Mouse (Mus musculus): ENCODE results near the gene 4930518I15Rik. TPM values are rescaled to one million over a fixed set of nuclear protein-coding genes. Genes with fewer than 3 reads are reported as not detected.

4930518I15Rik gene
- total and polyA plus RNA-seq, 3 experiments = 0.23 to 0.60 TPM; not detected in 1

DNA sequence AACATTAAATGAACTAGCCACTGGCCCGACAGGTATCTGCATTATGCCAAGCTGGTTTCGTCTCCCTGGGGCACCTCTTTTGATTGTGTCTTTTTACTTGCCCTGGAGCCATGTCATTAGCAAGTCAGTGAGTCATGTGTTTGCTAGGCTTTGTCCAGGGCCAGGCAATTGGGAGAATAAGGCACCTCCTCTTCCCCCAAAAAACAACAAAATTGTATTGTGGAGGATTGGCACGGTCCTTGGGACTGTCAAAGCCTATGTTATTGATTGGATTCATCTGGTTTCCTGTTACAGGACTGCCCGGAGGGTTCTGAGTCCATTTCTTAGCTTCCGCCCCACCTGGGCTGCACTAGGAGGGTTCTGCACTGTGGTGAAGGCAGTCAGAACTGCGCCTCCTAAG, 10.1 kb downstream of the 4930518I15Rik start:
- H3K36me3 ChIP-seq (ENCODE audit: control insufficient read depth in 1 of 2, insufficient read depth in 2 of 2, low read length in 2 of 2) = peaks cover 12 to 23% of the 10 kb centered on the region in 2 experiments
- H3K27me3 ChIP-seq (ENCODE audit: control insufficient read depth in 1 of 2, insufficient read depth in 2 of 2, low read length in 2 of 2) = no peaks in the 10 kb centered on the region
- no peak overlapping the region for H3K27ac ChIP-seq (ENCODE audit: control insufficient read depth, low read depth, low read length)
- DNase-seq (ENCODE audit: low read depth, low spot score) = no peak
- H3K4me3 ChIP-seq (ENCODE audit: control insufficient read depth in 1 of 2, insufficient read depth in 1 of 2, low read depth in 2 of 2, low read length in 2 of 2) = no peak overlapping the region
- peaks cover 23% of the 10 kb centered on the region for H3K79me2 ChIP-seq (ENCODE audit: control insufficient read depth, insufficient read depth, low read length, poor library complexity)
- H3K4me1 ChIP-seq (ENCODE audit: control insufficient read depth in 1 of 2, insufficient read depth in 2 of 2, low read length in 2 of 2) = peaks cover under 1 to 14% of the 10 kb centered on the region in 2 experiments; a peak in 2 of 4 replicates
- H3K9ac ChIP-seq (ENCODE audit: control insufficient read depth, low read depth, low read length, poor library complexity, severe bottlenecking) = no peak overlapping the region
- no peaks in the 10 kb centered on the region for H3K9me3 ChIP-seq (replicated peaks; ENCODE audit: insufficient read depth, low read length)
- TF ChIP-seq MYB (IDR thresholded peaks at IDR 0.05; ENCODE audit: low read depth, low read length) = no peak
- no peak for TF ChIP-seq TCF12 (IDR thresholded peaks at IDR 0.05; ENCODE audit: low read depth, low read length)
- no peak for TF ChIP-seq SMC3 (IDR thresholded peaks at IDR 0.05; ENCODE audit: low read depth, low read length)
- TF ChIP-seq JUND (IDR thresholded peaks at IDR 0.05; ENCODE audit: low read depth, low read length) = no peak
- no peak for TF ChIP-seq ELF1 (IDR thresholded peaks at IDR 0.05; ENCODE audit: low read depth, low read length)
- TF ChIP-seq ZKSCAN1 (IDR thresholded peaks at IDR 0.05; ENCODE audit: low read depth, low read length) = no peak
- TF ChIP-seq HCFC1 (IDR thresholded peaks at IDR 0.05; ENCODE audit: low read depth, low read length) = no peak
- no peak for TF ChIP-seq ZC3H11A (IDR thresholded peaks at IDR 0.05; ENCODE audit: low read depth, low read length)

GRCm38 (mm10) chr2:156844715-156845114, 13.0 kb downstream of the 4930518I15Rik start:
- no peak overlapping the region for H3K4me3 ChIP-seq (ENCODE audit: control insufficient read depth in 1 of 2, insufficient read depth in 1 of 2, low read depth in 2 of 2, low read length in 2 of 2)
- no peak overlapping the region for H3K9ac ChIP-seq (ENCODE audit: control insufficient read depth, low read depth, low read length, poor library complexity, severe bottlenecking)
- peaks cover 44% of the 10 kb centered on the region for H3K79me2 ChIP-seq (ENCODE audit: control insufficient read depth, insufficient read depth, low read length, poor library complexity)
- no peak overlapping the region for H3K27ac ChIP-seq (ENCODE audit: control insufficient read depth, low read depth, low read length)
- peaks cover 3 to 16% of the 10 kb centered on the region in 2 experiments; a peak in 2 of 4 replicates for H3K4me1 ChIP-seq (ENCODE audit: control insufficient read depth in 1 of 2, insufficient read depth in 2 of 2, low read length in 2 of 2)
- TF ChIP-seq POLR2AphosphoS2 (IDR thresholded peaks at IDR 0.05; ENCODE audit: low read length) = no peak
- no peak for TF ChIP-seq MYB (IDR thresholded peaks at IDR 0.05; ENCODE audit: low read depth, low read length)
- TF ChIP-seq E2F4 (IDR thresholded peaks at IDR 0.05; ENCODE audit: borderline replicate concordance, low read depth, low read length) = no peak
- TF ChIP-seq RCOR1 (IDR thresholded peaks at IDR 0.05; ENCODE audit: low read depth, low read length) = no peak
- TF ChIP-seq MEF2A (IDR thresholded peaks at IDR 0.05; ENCODE audit: extremely low read depth, insufficient replicate concordance, low read depth, low read length, poor library complexity, severe bottlenecking) = no peak
- no peak for TF ChIP-seq GABPA (IDR thresholded peaks at IDR 0.05; ENCODE audit: low read depth, low read length)
- TF ChIP-seq ZKSCAN1 (IDR thresholded peaks at IDR 0.05; ENCODE audit: low read depth, low read length) = no peak
- TF ChIP-seq MYC (IDR thresholded peaks at IDR 0.05; ENCODE audit: low read depth, low read length) = no peak
- no peak for TF ChIP-seq NELFE (IDR thresholded peaks at IDR 0.05; ENCODE audit: low read depth, low read length)
- TF ChIP-seq GATA1 (IDR thresholded peaks at IDR 0.05; ENCODE audit: low read depth, low read length) = no peak
- TF ChIP-seq HCFC1 (IDR thresholded peaks at IDR 0.05; ENCODE audit: low read depth, low read length) = no peak
- TF ChIP-seq ELF1 (IDR thresholded peaks at IDR 0.05; ENCODE audit: low read depth, low read length) = no peak
- no peak for TF ChIP-seq TCF12 (IDR thresholded peaks at IDR 0.05; ENCODE audit: low read depth, low read length)
- no peak for TF ChIP-seq ZMIZ1 (IDR thresholded peaks at IDR 0.05; ENCODE audit: low read depth, low read length)
- TF ChIP-seq UBTF (IDR thresholded peaks at IDR 0.05; ENCODE audit: borderline replicate concordance, insufficient read depth, low read depth, low read length) = no peak
- no peak for TF ChIP-seq MAZ (IDR thresholded peaks at IDR 0.05; ENCODE audit: low read depth, low read length)
- no peak for TF ChIP-seq BHLHE40 (IDR thresholded peaks at IDR 0.05; ENCODE audit: borderline replicate concordance, low read depth, low read length)
- no peaks in the 10 kb centered on the region for H3K27me3 ChIP-seq (ENCODE audit: control insufficient read depth in 1 of 2, insufficient read depth in 2 of 2, low read length in 2 of 2)
- peaks cover 14 to 16% of the 10 kb centered on the region in 2 experiments for H3K36me3 ChIP-seq (ENCODE audit: control insufficient read depth in 1 of 2, insufficient read depth in 2 of 2, low read length in 2 of 2)
- no peak for DNase-seq (ENCODE audit: low read depth, low spot score)
- no peaks in the 10 kb centered on the region for H3K9me3 ChIP-seq (replicated peaks; ENCODE audit: insufficient read depth, low read length)

All from MEL (cell line).